ENCODE assay signal across 15 mouse cellular contexts in genomic region chr11:33934286-33934685, GRCm38 (mm10). TPM values are rescaled to one million over a fixed set of nuclear protein-coding genes. Genes with fewer than 3 reads are reported as not detected.
A peak's percentile ranks its signal among the peaks of the same experiment; 100 is the strongest.
DNase-seq lines count a peak whose midpoint lies in the region; ATAC-seq and TF ChIP-seq lines count a peak whose summit lies in the region.
"Had no signal": no experiment of that assay in that cellular context is flagged by ENCODE, and none has a peak within 500 bp of the region (broad histone marks: within the 10 kb centered on the region; RNA-seq: fewer than 3 reads in every experiment).

No protein-coding gene starts in this region.

- WGBS in lung, embryonic 14.5 days, result 53% methylated on average over 9 of the region's 9 CpGs
- 69% methylated on average over 9 of the region's 9 CpGs for WGBS in kidney, embryonic 14.5 days

- no peak overlapping the region for H3K4me2 ChIP-seq in lung, embryonic 14.5 days
- H3K4me2 ChIP-seq in kidney, embryonic 14.5 days (replicated peaks; ENCODE audit: low read depth, low read length), result no peak overlapping the region
- H3K4me2 ChIP-seq: embryonic facial prominence, embryonic 12.5 days; forebrain, embryonic 15.5 days; hindbrain, embryonic 14.5 days had no signal

- H3K9me3 ChIP-seq in lung, embryonic 14.5 days (ENCODE audit: low read depth, low read length), result no peaks in the 10 kb centered on the region
- H3K9me3 ChIP-seq in ES-E14 (ENCODE audit: control insufficient read depth, insufficient read depth, low read depth, low read length), result no peaks in the 10 kb centered on the region
- no peaks in the 10 kb centered on the region for H3K9me3 ChIP-seq in kidney, embryonic 14.5 days (ENCODE audit: control insufficient read depth, low read length)
- H3K9me3 ChIP-seq: embryonic facial prominence, embryonic 12.5 days; forebrain, embryonic 15.5 days; heart, embryonic 10.5 days had no signal

- ATAC-seq in lung, embryonic 14.5 days (ENCODE audit: insufficient read depth), result no peak
- no peak for ATAC-seq in kidney, embryonic 14.5 days (ENCODE audit: low FRiP score, low TSS enrichment)
- ATAC-seq: forebrain, embryonic 15.5 days had no signal

- no peak for DNase-seq in lung, embryonic 14.5 days
- no peak for DNase-seq in lung, postnatal 36 days
- peak; percentile 51 for DNase-seq in ES-E14 (ENCODE audit: low read depth, low spot score)
- peak; percentile 79 for DNase-seq in induced T-regulatory cell, adult 2 months (ENCODE audit: low read depth)
- DNase-seq in thymus, postnatal 14 days, result peak; percentile 67
- DNase-seq in frontal cortex, postnatal 10 days (ENCODE audit: low spot score in 2 of 2), result no peak
- no peak for DNase-seq in right cerebral cortex, postnatal 10 days (ENCODE audit: low spot score in 2 of 2)
- DNase-seq: lung, postnatal 4 days; retina, postnatal 1 day had no signal

- peak; percentile 47 for TF ChIP-seq CTCF in lung, embryonic 14.5 days (IDR thresholded peaks at IDR 0.05; ENCODE audit: low read depth)

- no peak overlapping the region for H3K9ac ChIP-seq in lung, embryonic 14.5 days
- no peak overlapping the region for H3K9ac ChIP-seq in ES-E14 (ENCODE audit: insufficient read depth, low read depth, low read length, poor library complexity, severe bottlenecking)
- H3K9ac ChIP-seq in kidney, embryonic 14.5 days (ENCODE audit: low read depth, low read length), result no peak overlapping the region
- H3K9ac ChIP-seq: embryonic facial prominence, embryonic 12.5 days; forebrain, embryonic 15.5 days; hindbrain, embryonic 14.5 days had no signal

- H3K27ac ChIP-seq in lung, embryonic 14.5 days (ENCODE audit: low read depth), result no peak overlapping the region
- no peak overlapping the region; the same call in 1 of the 2 replicates for H3K27ac ChIP-seq in ES-E14 (ENCODE audit: insufficient read depth, low read depth, low read length, poor library complexity, severe bottlenecking)
- H3K27ac ChIP-seq in kidney, embryonic 14.5 days (ENCODE audit: low read depth, low read length), result no peak overlapping the region
- H3K27ac ChIP-seq: embryonic facial prominence, embryonic 12.5 days; forebrain, embryonic 15.5 days; heart, embryonic 10.5 days; hindbrain, embryonic 14.5 days had no signal

- H3K4me1 ChIP-seq in lung, embryonic 14.5 days (ENCODE audit: insufficient read depth), result no peaks in the 10 kb centered on the region
- peaks cover 2 to 12% of the 10 kb centered on the region in 2 experiments; a peak in 3 of 4 replicates for H3K4me1 ChIP-seq in ES-E14 (ENCODE audit: control insufficient read depth in 2 of 2, insufficient read depth in 2 of 2, low read length in 2 of 2, poor library complexity in 1 of 2)
- H3K4me1 ChIP-seq in kidney, embryonic 14.5 days (ENCODE audit: control insufficient read depth, insufficient read depth, low read length), result no peaks in the 10 kb centered on the region
- H3K4me1 ChIP-seq: embryonic facial prominence, embryonic 12.5 days had no signal

- no peaks in the 10 kb centered on the region for H3K27me3 ChIP-seq in lung, embryonic 14.5 days (ENCODE audit: insufficient read depth, low read length)
- no peaks in the 10 kb centered on the region for H3K27me3 ChIP-seq in kidney, embryonic 14.5 days (ENCODE audit: control insufficient read depth, insufficient read depth, low read length)
- H3K27me3 ChIP-seq: forebrain, embryonic 15.5 days had no signal

- H3K4me3 ChIP-seq in lung, embryonic 14.5 days (ENCODE audit: low read depth, low read length), result no peak overlapping the region
- H3K4me3 ChIP-seq in ES-E14 (ENCODE audit: insufficient read depth in 1 of 2, low read depth in 1 of 2, low read length in 2 of 2, poor library complexity in 1 of 2, severe bottlenecking in 1 of 2), result no peak overlapping the region
- H3K4me3 ChIP-seq in kidney, embryonic 14.5 days (ENCODE audit: low read length), result no peak overlapping the region
- H3K4me3 ChIP-seq: embryonic facial prominence, embryonic 12.5 days; forebrain, embryonic 15.5 days; heart, embryonic 10.5 days; myocyte had no signal

- H3K36me3 ChIP-seq in lung, embryonic 14.5 days (ENCODE audit: insufficient read depth), result no peaks in the 10 kb centered on the region
- no peaks in the 10 kb centered on the region for H3K36me3 ChIP-seq in ES-E14 (ENCODE audit: control insufficient read depth, insufficient read depth, low read length, poor library complexity, severe bottlenecking)
- H3K36me3 ChIP-seq in kidney, embryonic 14.5 days (ENCODE audit: control insufficient read depth, insufficient read depth, low read length), result no peaks in the 10 kb centered on the region
- H3K36me3 ChIP-seq: embryonic facial prominence, embryonic 12.5 days; forebrain, embryonic 15.5 days; heart, embryonic 10.5 days had no signal

- in situ Hi-C loops in ES-E14 (cut with MboI; ENCODE audit: low sequenced_read_pairs in 2 of 2, unreplicated experiment in 2 of 2), result no loop called here

TF ChIP-seq in ES-E14, 5 proteins besides CTCF, POLR2A, EP300 and RAD21:
- TF ChIP-seq MAFK (IDR thresholded peaks at IDR 0.05; ENCODE audit: insufficient read depth, low read depth, low read length), result no peak
- no peak for TF ChIP-seq ZNF384 (IDR thresholded peaks at IDR 0.05; ENCODE audit: low read depth, low read length)
- no peak for TF ChIP-seq CHD2 (IDR thresholded peaks at IDR 0.05; ENCODE audit: low read depth, low read length)
- TF ChIP-seq ZC3H11A (IDR thresholded peaks at IDR 0.05; ENCODE audit: borderline replicate concordance, low read depth, low read length), result no peak
- no peak for TF ChIP-seq HCFC1 (IDR thresholded peaks at IDR 0.05; ENCODE audit: borderline replicate concordance, insufficient read depth, low read length)
TF ChIP-seq in ES-E14: peak in this region for 0.

RNA-seq across cellular contexts. Expression of gene Kcnmb1, which starts 28.5 kb away (rescaled TPM):
- 1.3 and 1.7 TPM in 2 replicates for polyA plus RNA-seq in lung, embryonic 14.5 days (2014; fragmentation: Nextera tagmentation; extraction: Ambion mirVana)
- 0.11 and 0.22 TPM in 2 replicates for total RNA-seq in ES-E14 (2012; rRNA removed)
- polyA plus RNA-seq in kidney, embryonic 14.5 days (2014; fragmentation: Nextera tagmentation; extraction: Ambion mirVana), result 0.18 and 0.19 TPM in 2 replicates

RNA-seq across cellular contexts. Expression of gene Kcnip1, which starts 58.7 kb away (rescaled TPM):
- polyA plus RNA-seq in lung, embryonic 14.5 days (2014; fragmentation: Nextera tagmentation; extraction: Ambion mirVana), result 0.42 and 0.62 TPM in 2 replicates
- 0.22 TPM in 1 of 2 replicates, not detected in the other for total RNA-seq in ES-E14 (2012; rRNA removed)
- 0.24 and 0.74 TPM in 2 replicates for polyA plus RNA-seq in kidney, embryonic 14.5 days (2014; fragmentation: Nextera tagmentation; extraction: Ambion mirVana)
- polyA plus RNA-seq: myocyte had no signal

Comparison
In these comparisons a context has a peak if more than half of its experiments do, and no peak if none do; other contexts are left out.
1. DNase-seq: peak in ES-E14 (single experiment), induced T-regulatory cell, adult 2 months (single experiment) and thymus, postnatal 14 days (single experiment); none in lung, embryonic 14.5 days (single experiment), lung, postnatal 36 days (single experiment), frontal cortex, postnatal 10 days (0 of 2) and right cerebral cortex, postnatal 10 days (0 of 2).